Mouse (Mus musculus) midbrain, embryonic 15.5 days (tissue): ENCODE data around the gene Etv2. TPM values are rescaled to one million over a fixed set of nuclear protein-coding genes. Genes with fewer than 3 reads are reported as not detected.
A peak's percentile ranks its signal among the peaks of the same experiment; 100 is the strongest.

Experiments used
- ATAC-seq: fragments of 200-750 bp; cut with Nextera tagmentation; replicated peaks from 2 replicates; pipeline ENCODE4 v1.8.0; 2017; ENCODE audit warnings: moderate TSS enrichment
- H3K27ac ChIP-seq: fragments of 300-500 bp; sonication (generic); 2 replicates; pipeline ENCODE4 v1.5.1; 2015; ENCODE audit warnings: mild to moderate bottlenecking, inconsistent platforms
- H3K27me3 ChIP-seq: fragments of 300-500 bp; sonication (generic); replicated peaks from 2 replicates; pipeline ENCODE4 v1.6.1; 2015; ENCODE audit warnings: inconsistent platforms
- H3K36me3 ChIP-seq: fragments of 300-500 bp; sonication (generic); replicated peaks from 2 replicates; pipeline ENCODE4 v1.6.1; 2015; ENCODE audit warnings: inconsistent platforms
- H3K4me1 ChIP-seq: fragments of 300-500 bp; sonication (generic); 2 replicates; pipeline ENCODE4 v1.6.1; 2015; ENCODE audit warnings: inconsistent platforms
- H3K4me2 ChIP-seq: fragments of 300-500 bp; sonication (generic); 2 replicates; pipeline ENCODE4 v1.6.1; 2015; ENCODE audit warnings: inconsistent platforms, mild to moderate bottlenecking, moderate library complexity
- H3K4me3 ChIP-seq: fragments of 300-500 bp; sonication (generic); 2 replicates; pipeline ENCODE4 v1.5.1; 2015; ENCODE audit warnings: mild to moderate bottlenecking, inconsistent platforms
- H3K9ac ChIP-seq: fragments of 300-500 bp; sonication (generic); 2 replicates; pipeline ENCODE4 v1.6.1; 2015; ENCODE audit warnings: mild to moderate bottlenecking, inconsistent platforms
- H3K9me3 ChIP-seq: fragments of 300-500 bp; sonication (generic); 2 replicates; pipeline ENCODE4 v1.6.1; 2016; ENCODE audit warnings: inconsistent platforms
- WGBS: fragments of 180-500 bp; shearing (Covaris S2); methylation state at CpG from one replicate; pipeline ENCODE4 v1.1.7; 2015; ENCODE audit warnings: mixed read lengths; 5-methylcytosine and 5-hydroxymethylcytosine counted together
- polyA plus RNA-seq: library from polyadenylated mRNA; unstranded; fragments of >200 nt; fragmentation: Nextera tagmentation; extraction: Ambion mirVana; gene quantifications from 2 replicates; pipeline ENCODE4 v1.2.1, GENCODE M21; 2015

Gene Etv2
- polyA plus RNA-seq, result not detected in 2 replicates

DNA sequence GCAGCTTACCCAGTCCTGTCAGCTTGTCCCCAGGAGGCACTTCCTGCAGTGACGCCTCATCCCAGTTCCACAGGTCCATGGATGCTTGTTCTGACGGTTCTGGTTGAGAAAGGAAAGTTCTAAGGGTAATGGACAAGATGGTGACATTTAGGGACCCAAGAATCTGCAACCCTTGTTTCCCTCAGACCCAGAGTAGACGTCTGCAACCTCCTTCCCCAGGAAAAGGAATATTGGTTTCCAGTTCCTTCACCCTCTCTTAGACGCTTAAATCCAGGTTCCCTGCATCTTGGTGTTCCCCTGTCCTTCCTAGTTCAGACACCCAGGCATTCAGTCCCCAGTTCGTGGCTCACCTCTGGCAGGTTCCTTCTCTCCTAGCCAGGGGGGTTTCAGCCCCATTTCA, at the start of gene Etv2:
Gene Etv2 (minus strand): TSS at position 101 of the 400 bp plus-strand sequence.
- 2% methylated on average over 5 of the region's 5 CpGs for WGBS
- Histone ChIP-seq H3K4me1 (no peaks in the 10 kb centered on the region), H3K27me3 (peaks cover 57% of the 10 kb centered on the region), H3K9me3 (no peaks in the 10 kb centered on the region), H3K9ac (no peak within 1 kb of the TSS), H3K4me2 (peak within 1 kb of the TSS; percentile 8; the same call in 1 of the 2 replicates), H3K36me3 (peaks cover 7% of the 10 kb centered on the region; the same call in 1 of the 2 replicates), H3K4me3 (0 out of 2 replicates have a peak within 1 kb of the TSS, but pooled peaks have one; percentile 2), H3K27ac (no peak within 1 kb of the TSS)
- no peak for ATAC-seq

DNA sequence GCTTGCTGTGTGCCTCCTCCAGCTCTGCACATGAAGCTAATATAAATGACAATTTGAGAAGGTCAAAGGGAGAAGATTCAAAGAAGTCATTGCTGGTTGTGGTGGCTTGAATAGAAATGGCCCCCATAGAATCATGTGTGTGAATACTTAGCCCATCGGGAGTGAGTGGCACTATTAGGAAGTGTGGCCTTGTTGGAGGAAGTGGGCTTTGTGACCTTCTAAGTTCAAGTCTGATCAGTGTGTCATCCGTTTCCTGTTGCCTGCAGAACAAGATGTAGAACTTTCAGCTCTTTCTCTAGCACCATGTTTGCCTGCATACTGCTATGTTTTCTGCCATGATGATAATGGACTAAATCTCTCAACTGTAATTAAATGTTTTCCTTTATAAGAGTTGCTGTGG, 47.8 kb upstream of the Etv2 start:
- no peak overlapping the region for H3K4me3 ChIP-seq
- no peak for ATAC-seq
- H3K4me2 ChIP-seq, result no peak overlapping the region
- no peak overlapping the region for H3K9ac ChIP-seq
- WGBS, result 80% methylated on average over 2 of the region's 2 CpGs
- no peaks in the 10 kb centered on the region for H3K4me1 ChIP-seq
- no peaks in the 10 kb centered on the region for H3K9me3 ChIP-seq
- H3K36me3 ChIP-seq, result no peaks in the 10 kb centered on the region
- no peak overlapping the region for H3K27ac ChIP-seq
- peaks cover 16% of the 10 kb centered on the region for H3K27me3 ChIP-seq

DNA sequence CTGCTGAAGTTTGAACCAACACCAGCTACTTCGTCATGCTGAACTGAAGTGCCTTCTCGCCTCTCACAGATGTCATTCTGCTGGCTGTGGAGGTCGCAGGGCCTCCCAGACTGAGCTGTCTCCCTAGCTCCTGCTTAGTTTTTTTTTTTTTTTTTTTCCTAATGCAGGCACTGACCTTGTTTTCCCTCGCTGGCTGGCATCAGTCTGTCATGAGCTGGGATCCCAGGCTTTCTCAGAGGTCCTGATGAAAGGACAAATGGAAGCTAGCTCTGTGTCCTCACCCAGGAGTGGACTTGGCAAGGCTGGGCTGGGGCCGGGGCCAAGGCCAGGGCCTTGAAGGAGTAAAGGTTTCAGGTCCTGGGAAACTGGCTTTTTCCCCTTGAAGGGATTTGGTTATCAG, 46.2 kb upstream of the Etv2 start:
- H3K9me3 ChIP-seq, result no peaks in the 10 kb centered on the region
- H3K4me1 ChIP-seq, result no peaks in the 10 kb centered on the region
- no peak overlapping the region for H3K9ac ChIP-seq
- 67% methylated on average over 5 of the region's 5 CpGs for WGBS
- H3K36me3 ChIP-seq, result no peaks in the 10 kb centered on the region
- H3K27ac ChIP-seq, result no peak overlapping the region
- no peak overlapping the region for H3K4me3 ChIP-seq
- no peak for ATAC-seq
- H3K4me2 ChIP-seq, result no peak overlapping the region
- peaks cover under 1% of the 10 kb centered on the region; the same call in 1 of the 2 replicates for H3K27me3 ChIP-seq

DNA sequence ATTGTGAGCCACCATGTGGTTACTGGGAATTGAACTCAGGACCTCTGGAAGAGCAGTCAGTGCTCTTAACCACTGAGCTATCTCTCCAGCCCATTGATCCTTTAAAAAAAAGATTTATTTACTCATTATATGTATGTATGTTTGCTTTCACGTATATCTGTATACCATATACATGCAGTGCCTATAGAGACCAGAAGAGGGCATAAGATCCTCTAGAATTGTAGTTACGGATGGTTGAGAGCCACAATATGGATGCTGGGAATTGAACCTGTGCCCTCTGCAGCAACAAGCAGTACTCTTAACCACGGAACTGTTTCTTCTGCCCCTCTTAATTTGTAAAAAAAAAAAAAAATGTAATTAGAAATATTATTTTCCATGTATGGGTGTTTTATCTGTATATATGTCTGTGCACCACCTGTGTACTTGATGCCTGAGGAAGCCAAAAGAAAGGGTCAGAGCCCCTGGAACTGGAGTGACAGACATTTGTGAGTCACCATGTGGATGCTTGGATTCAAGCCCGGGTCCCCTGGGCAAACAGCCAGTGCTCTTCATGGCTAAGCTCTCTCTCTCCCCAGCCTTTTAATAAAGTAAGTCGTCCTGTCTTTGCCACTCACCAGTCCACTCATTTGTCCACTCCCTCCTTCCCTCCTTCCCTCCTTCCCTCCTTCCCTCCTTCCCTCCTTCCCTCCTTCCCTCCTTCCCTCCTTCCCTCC, 42.8 kb upstream of the Etv2 start:
- no peaks in the 10 kb centered on the region for H3K36me3 ChIP-seq
- H3K4me2 ChIP-seq, result no peak overlapping the region
- no peaks in the 10 kb centered on the region for H3K27me3 ChIP-seq
- H3K4me1 ChIP-seq, result no peaks in the 10 kb centered on the region
- H3K9me3 ChIP-seq, result no peaks in the 10 kb centered on the region
- H3K27ac ChIP-seq, result no peak overlapping the region
- no peak overlapping the region for H3K4me3 ChIP-seq
- WGBS, result 69% methylated on average over 5 of the region's 5 CpGs
- no peak for ATAC-seq
- no peak overlapping the region for H3K9ac ChIP-seq

DNA sequence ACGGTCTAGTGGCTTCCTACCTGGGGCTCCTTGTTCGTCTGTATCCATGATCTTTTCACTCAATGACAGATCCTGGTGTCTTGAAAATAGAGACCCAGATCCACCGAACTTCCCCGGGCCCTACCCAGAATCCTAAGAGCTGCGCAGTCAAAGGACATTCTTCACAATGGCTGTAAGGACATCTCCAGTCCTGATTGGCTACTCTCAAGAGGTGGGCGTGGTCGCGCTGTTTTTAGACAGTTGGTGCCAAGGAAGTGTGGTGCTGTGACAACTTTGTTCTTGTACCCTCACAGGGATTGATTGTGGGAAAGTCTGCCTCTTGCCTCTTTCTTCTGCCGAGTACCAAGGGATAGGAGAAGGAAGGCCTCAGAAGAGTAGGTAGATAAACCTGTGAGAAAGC, 35.8 kb upstream of the Etv2 start, which contains the start of gene Pmis2:
Gene Pmis2 (minus strand): TSS at position 126 of the 400 bp plus-strand sequence.
- H3K27ac ChIP-seq, result no peak within 1 kb of the TSS
- no peak within 1 kb of the TSS for H3K9ac ChIP-seq
- H3K4me3 ChIP-seq, result no peak within 1 kb of the TSS
- H3K4me1 ChIP-seq, result no peaks in the 10 kb centered on the region
- no peak within 1 kb of the TSS for H3K4me2 ChIP-seq
- no peak for ATAC-seq
- 75% methylated on average over 9 of the region's 9 CpGs for WGBS
- no peaks in the 10 kb centered on the region for H3K36me3 ChIP-seq
- H3K9me3 ChIP-seq, result no peaks in the 10 kb centered on the region
- H3K27me3 ChIP-seq, result 0 out of 2 replicates have a peak, but pooled peaks cover 3% of the 10 kb centered on the region

DNA sequence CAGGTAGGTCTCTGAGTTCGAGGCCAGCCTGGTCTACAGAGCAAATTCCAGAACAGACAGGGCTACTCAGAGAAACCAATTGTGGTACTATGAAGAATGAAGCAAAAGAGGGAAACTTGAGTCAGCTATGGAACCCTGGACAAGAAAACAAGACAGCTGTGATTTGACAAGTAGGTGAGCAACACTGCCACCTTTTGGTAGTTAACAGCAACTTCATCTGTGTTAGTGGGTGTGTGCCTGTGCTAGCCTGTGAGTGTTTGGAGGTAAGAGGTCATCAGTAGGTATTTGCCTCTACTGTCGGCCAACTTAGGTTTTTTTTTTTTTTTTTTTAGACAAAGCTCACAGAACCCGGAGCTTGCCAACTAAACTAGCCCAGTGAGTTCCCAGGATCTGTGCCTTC, 33.6 kb upstream of the Etv2 start:
- H3K4me1 ChIP-seq, result peaks cover 11% of the 10 kb centered on the region
- H3K4me2 ChIP-seq, result no peak overlapping the region
- ATAC-seq, result no peak
- 41% methylated on average over 3 of the region's 3 CpGs for WGBS
- H3K36me3 ChIP-seq, result no peaks in the 10 kb centered on the region
- H3K27me3 ChIP-seq, result 0 out of 2 replicates have a peak, but pooled peaks cover 3% of the 10 kb centered on the region
- no peak overlapping the region for H3K9ac ChIP-seq
- no peak overlapping the region for H3K4me3 ChIP-seq
- no peaks in the 10 kb centered on the region for H3K9me3 ChIP-seq
- H3K27ac ChIP-seq, result no peak overlapping the region

DNA sequence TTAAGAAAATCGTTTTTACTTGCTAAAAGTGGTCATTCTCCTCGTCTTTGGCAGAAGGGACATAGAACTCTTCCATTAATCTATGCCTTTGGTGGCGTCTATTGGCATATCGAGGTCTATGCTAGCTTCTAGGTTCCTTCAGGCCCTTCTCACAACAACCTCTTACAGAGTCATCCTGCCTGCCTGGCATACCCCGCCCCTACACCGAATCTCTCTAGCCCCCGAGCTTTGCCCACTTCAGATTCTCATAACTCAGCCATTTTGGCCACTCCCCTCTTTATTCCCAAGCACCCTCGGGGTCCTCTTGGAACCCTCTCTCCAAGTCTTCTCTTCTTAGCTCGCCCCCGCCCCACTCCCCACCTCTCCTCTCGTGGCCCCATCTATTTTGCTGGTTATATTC, 29.7 kb upstream of the Etv2 start:
- 0 out of 2 replicates have a peak, but pooled peaks cover 3% of the 10 kb centered on the region for H3K36me3 ChIP-seq
- H3K4me1 ChIP-seq, result peaks cover 12% of the 10 kb centered on the region
- no peaks in the 10 kb centered on the region for H3K9me3 ChIP-seq
- 0 out of 2 replicates have a peak, but pooled peaks cover 3% of the 10 kb centered on the region for H3K27me3 ChIP-seq
- H3K9ac ChIP-seq, result peak overlapping the region; percentile 65
- peak; percentile 72 for ATAC-seq
- H3K27ac ChIP-seq, result peak overlapping the region; percentile 84
- peak overlapping the region; percentile 68 for H3K4me3 ChIP-seq
- 6% methylated on average over 11 of the region's 11 CpGs for WGBS
- H3K4me2 ChIP-seq, result peak overlapping the region; percentile 94

DNA sequence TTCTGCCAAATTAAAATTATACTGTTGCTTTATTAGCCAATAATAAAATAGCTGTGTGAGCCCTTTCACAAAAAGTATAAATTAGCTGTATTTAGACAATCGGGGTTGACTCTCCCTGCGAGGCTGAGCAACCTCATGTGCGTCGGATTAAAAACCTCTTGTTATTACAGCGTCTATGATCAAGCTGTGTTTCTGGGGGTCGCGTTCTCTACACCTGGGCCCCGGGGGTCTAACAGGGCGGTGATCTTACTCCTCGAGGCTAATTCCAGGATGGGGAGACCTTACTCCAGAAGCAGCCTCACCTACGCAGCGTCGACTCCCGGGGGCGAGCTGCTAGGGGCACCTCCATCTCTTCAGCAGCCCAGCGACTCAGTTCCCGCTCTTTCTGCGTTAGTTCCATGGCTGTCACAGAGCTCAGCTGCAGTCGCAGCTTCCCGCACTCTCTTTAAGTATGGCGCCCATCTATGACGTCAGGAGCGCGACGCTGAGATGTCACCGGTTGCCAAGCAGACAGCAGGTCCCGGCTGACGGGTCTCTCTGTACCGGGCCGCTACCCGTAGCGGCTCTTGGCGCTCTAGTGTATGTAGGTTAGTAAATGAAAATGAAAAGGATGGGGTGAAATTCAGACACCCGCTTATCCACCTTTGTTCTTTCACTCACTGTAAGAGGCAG, 29.0 kb upstream of the Etv2 start, which contains the start of gene Haus5:
Gene Haus5 (minus strand): TSS at position 466 of the 672 bp plus-strand sequence.
- WGBS, result under 1% methylated on average over 34 of the region's 34 CpGs
- Histone ChIP-seq H3K9ac (peak within 1 kb of the TSS; percentile 65), H3K27ac (peak within 1 kb of the TSS; percentile 84), H3K4me1 (peaks cover 12% of the 10 kb centered on the region), H3K4me3 (peak within 1 kb of the TSS; percentile 68), H3K36me3 (0 out of 2 replicates have a peak, but pooled peaks cover 3% of the 10 kb centered on the region), H3K27me3 (0 out of 2 replicates have a peak, but pooled peaks cover 3% of the 10 kb centered on the region), H3K9me3 (no peaks in the 10 kb centered on the region), H3K4me2 (peak within 1 kb of the TSS; percentile 94)
- ATAC-seq, result peak; percentile 96

DNA sequence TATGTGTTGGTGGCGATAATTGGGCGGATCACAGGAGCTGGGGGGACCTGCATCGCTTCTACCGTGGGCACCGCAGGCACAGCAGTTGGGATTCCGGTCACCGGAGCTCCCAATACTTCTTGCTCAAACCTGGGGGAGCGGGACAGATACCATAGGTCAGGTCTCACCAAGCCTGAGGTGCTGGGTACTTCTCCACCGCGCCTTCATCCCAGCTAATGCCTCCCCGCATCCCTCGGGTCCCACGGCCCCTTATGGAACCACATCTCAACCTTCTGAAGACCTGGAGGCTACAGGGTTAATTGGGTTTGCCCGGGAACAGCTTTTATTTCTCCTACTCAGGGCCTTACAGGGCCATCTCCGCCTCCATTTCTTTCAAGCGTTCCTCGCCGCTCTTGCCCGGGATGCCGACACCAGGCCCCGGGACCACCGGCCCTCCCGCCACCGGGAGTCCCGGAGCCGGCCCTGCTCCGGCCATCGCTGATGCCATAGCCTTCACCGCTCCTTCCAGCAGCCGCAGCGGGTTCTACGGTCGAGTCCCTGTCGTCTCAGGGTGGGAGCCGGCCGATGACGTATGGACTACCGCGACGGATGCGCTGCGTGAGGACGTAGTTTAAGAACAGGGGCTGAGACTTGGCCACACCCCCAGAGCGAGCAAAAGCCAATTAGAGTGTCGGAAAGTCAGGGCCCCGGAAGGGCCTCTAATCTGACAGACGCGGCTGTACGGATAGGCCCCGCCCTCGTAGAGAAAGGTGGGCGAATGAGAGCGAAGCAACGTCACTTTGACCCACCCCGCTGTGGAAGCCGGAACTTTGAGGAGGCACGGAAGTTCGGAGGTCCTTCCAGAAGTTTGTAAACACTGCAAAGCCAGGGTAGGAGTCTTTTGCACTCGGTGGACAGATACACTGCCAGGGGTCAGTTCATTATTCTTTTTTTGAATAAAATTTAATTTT, 14.2 kb upstream of the Etv2 start, which contains the start of gene Rbm42:
Gene Rbm42 (minus strand): TSS at position 727 of the 950 bp plus-strand sequence.
- Histone ChIP-seq H3K4me2 (peak within 1 kb of the TSS; percentile 91), H3K4me1 (peaks cover 11% of the 10 kb centered on the region), H3K9me3 (no peaks in the 10 kb centered on the region), H3K36me3 (peaks cover 38% of the 10 kb centered on the region), H3K27ac (peak within 1 kb of the TSS; percentile 78), H3K4me3 (peak within 1 kb of the TSS; percentile 77), H3K9ac (peak within 1 kb of the TSS; percentile 95), H3K27me3 (no peaks in the 10 kb centered on the region)
- 2% methylated on average over 59 of the region's 59 CpGs for WGBS
- ATAC-seq, result peak; percentile 100

DNA sequence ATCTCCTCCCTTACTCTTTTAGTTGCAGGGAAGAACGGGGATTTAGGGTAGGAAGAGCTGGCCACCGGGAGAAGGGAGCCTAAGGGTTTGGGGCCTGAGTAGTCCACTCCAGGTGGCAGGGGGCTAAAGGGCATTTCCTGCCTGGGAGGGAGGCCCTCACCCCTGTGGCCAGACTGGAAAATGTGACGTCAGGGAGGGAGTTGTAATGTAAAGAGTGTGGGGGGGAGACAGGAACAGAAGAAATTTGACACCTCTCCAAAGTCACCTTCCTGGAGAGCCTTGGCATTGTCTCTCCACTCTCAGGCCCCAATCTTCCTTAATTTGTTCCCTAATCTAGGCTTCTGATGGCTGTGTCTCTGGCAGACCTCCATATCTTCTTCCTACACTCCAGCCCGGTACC, 3.4 kb upstream of the Etv2 start:
- 31% methylated on average over 4 of the region's 4 CpGs for WGBS
- Histone ChIP-seq H3K4me1 (no peaks in the 10 kb centered on the region), H3K4me2 (no peak overlapping the region), H3K9ac (no peak overlapping the region), H3K9me3 (no peaks in the 10 kb centered on the region), H3K4me3 (no peak overlapping the region), H3K36me3 (peaks cover 36% of the 10 kb centered on the region), H3K27me3 (peaks cover 26% of the 10 kb centered on the region), H3K27ac (no peak overlapping the region)
- ATAC-seq, result no peak

DNA sequence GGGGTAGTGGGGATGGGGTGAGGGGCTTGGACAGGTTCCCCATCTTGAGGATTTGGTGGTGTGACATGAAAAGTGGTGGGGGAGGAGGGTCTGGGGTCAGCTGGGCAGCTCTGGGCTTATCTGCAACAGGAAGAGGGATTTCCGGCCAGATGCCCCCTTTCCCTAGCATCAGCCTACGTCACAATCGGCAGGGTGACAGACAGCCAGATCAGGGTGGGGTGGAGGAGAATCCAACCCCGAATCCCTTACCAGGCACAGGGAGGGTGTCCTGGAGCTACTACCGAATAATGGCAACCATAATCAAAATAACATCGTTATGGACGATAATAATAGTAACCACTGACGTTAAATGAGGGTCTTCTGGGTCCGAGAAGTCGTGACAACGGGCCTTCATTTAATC, 743 bp upstream of the Etv2 start:
- 34% methylated on average over 11 of the region's 11 CpGs for WGBS

More for the DNA sequence above, 743 bp upstream of the Etv2 start:
- Histone ChIP-seq H3K4me1 (no peaks in the 10 kb centered on the region), H3K9me3 (no peaks in the 10 kb centered on the region), H3K27ac (no peak overlapping the region), H3K27me3 (peaks cover 52% of the 10 kb centered on the region), H3K36me3 (peaks cover 13% of the 10 kb centered on the region), H3K4me2 (no peak overlapping the region), H3K9ac (no peak overlapping the region), H3K4me3 (no peak overlapping the region)
- ATAC-seq, result no peak
